Comparison of ENCODE assay signal across 8 mouse cellular contexts in the genomic region with DNA sequence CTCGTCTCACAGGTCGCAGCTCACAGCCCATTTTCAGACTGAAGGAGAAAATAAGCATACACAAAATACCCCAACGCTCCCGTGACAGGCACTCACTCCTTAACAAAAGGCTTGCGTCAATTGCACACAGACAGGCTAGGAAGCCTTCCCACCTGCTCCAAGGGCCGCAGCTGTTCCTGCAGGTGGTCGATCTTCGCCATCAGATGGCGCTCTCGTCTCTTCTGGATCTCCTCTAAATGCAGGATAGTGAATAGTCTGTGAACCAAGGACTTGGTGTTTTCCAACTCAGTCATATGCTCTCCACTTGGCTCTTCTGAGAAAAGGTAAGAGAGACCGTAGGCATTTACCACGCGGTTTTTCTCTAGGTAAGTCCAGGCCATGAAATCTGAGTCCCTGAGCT. TPM values are rescaled to one million over a fixed set of nuclear protein-coding genes. Genes with fewer than 3 reads are reported as not detected.
DNase-seq lines count a peak whose midpoint lies in the region; ATAC-seq and TF ChIP-seq lines count a peak whose summit lies in the region.

No protein-coding gene starts in this region.

- H3K4me2 ChIP-seq in midbrain, embryonic 14.5 days (ENCODE audit: low read length) = no peak overlapping the region

- no peaks in the 10 kb centered on the region for H3K9me3 ChIP-seq in midbrain, embryonic 14.5 days (ENCODE audit: control insufficient read depth, low read length)

- H3K36me3 ChIP-seq in spleen, adult 2 months (ENCODE audit: control insufficient read depth, insufficient read depth, low read length) = peaks cover 8% of the 10 kb centered on the region
- 0 out of 2 replicates have a peak, but pooled peaks cover 6% of the 10 kb centered on the region for H3K36me3 ChIP-seq in midbrain, embryonic 14.5 days (ENCODE audit: control insufficient read depth, insufficient read depth, low read length)
- H3K36me3 ChIP-seq in splenic B cell, adult 2 months (ENCODE audit: control insufficient read depth, insufficient read depth, low read length, poor library complexity, severe bottlenecking) = no peaks in the 10 kb centered on the region

- no peak overlapping the region for H3K4me3 ChIP-seq in spleen, adult 2 months (ENCODE audit: extremely low read depth, insufficient read depth, insufficient read length)
- H3K4me3 ChIP-seq in midbrain, embryonic 14.5 days (replicated peaks; ENCODE audit: low read depth, low read length) = no peak overlapping the region

- no peak for TF ChIP-seq POLR2A in spleen, adult 2 months (IDR thresholded peaks at IDR 0.05; ENCODE audit: low read depth, low read length)

- no peaks in the 10 kb centered on the region for H3K4me1 ChIP-seq in spleen, adult 2 months (ENCODE audit: control insufficient read depth, insufficient read depth, insufficient read length)
- H3K4me1 ChIP-seq in midbrain, embryonic 14.5 days (ENCODE audit: control insufficient read depth, insufficient read depth, low read length) = no peaks in the 10 kb centered on the region

- TF ChIP-seq CTCF in spleen, adult 2 months (IDR thresholded peaks at IDR 0.05; ENCODE audit: extremely low read depth, insufficient read depth, insufficient read length, insufficient replicate concordance) = peak; percentile 54; the same call in 1 of the 2 replicates

- ATAC-seq in midbrain, embryonic 14.5 days (ENCODE audit: low FRiP score, low TSS enrichment) = peak; percentile 73; the same call in 1 of the 2 replicates

- WGBS in spleen, adult 2 months = 22% methylated on average over 13 of the region's 13 CpGs
- 11% methylated on average over 13 of the region's 13 CpGs for WGBS in midbrain, embryonic 14.5 days

- H3K27ac ChIP-seq in spleen, adult 2 months (ENCODE audit: insufficient read depth, low read length) = no peak overlapping the region
- H3K27ac ChIP-seq in midbrain, embryonic 14.5 days (replicated peaks; ENCODE audit: low read depth, low read length) = no peak overlapping the region

- no peak overlapping the region for H3K9ac ChIP-seq in midbrain, embryonic 14.5 days (replicated peaks; ENCODE audit: low read length)

- DNase-seq in spleen, adult 2 months (ENCODE audit: low read depth in 1 of 2, low spot score in 2 of 2) = peak in 1 of 2 experiments; percentile 27
- no peak for DNase-seq in spleen, postnatal 36 days (ENCODE audit: low spot score in 2 of 2)
- peak; percentile 67 to 78 for DNase-seq in cerebellum, postnatal 14 days
- DNase-seq in frontal cortex, postnatal 25 days (ENCODE audit: low spot score in 2 of 2) = peak; percentile 67 to 72
- DNase-seq in kidney, adult 11 months = peak; percentile 38
- DNase-seq in left cerebral cortex, postnatal 14 days (ENCODE audit: low spot score in 2 of 2) = peak; percentile 85
- peak; percentile 86 for DNase-seq in midbrain, embryonic 14.5 days
- DNase-seq in splenic B cell, adult 2 months (ENCODE audit: low read depth, low spot score) = peak; percentile 59

- intact Hi-C loops in left cerebral cortex, postnatal 14 days (cut with DNase I) = loop anchor here (1.0 kb wide), 1 partner anchor 162 kb away; no protein-coding TSS in a partner anchor

- H3K27me3 ChIP-seq in spleen, adult 2 months (ENCODE audit: control insufficient read depth, insufficient read depth, low read length) = no peaks in the 10 kb centered on the region
- H3K27me3 ChIP-seq in midbrain, embryonic 14.5 days (ENCODE audit: control insufficient read depth, insufficient read depth, low read length) = no peaks in the 10 kb centered on the region
- H3K27me3 ChIP-seq in splenic B cell, adult 2 months (ENCODE audit: control insufficient read depth, insufficient read depth, low read length, poor library complexity, severe bottlenecking) = no peaks in the 10 kb centered on the region

RNA-seq across cellular contexts. Expression of gene Casp6, which starts 17.2 kb away (rescaled TPM):
- 19.1 and 25.2 TPM in 2 replicates for polyA plus RNA-seq in spleen, adult 2 months (2012; rRNA removed)
- total RNA-seq in left cerebral cortex, postnatal 14 days (2021) = 1 to 10 TPM; 5.9 to 8.9 TPM
- polyA plus RNA-seq in midbrain, embryonic 14.5 days (2014; fragmentation: Nextera tagmentation; extraction: Ambion mirVana) = 19.0 and 24.4 TPM in 2 replicates

RNA-seq across cellular contexts. Expression of gene Pla2g12a, which starts 40.0 kb away (rescaled TPM):
- polyA plus RNA-seq in spleen, adult 2 months (2012; rRNA removed) = 21.3 and 37.3 TPM in 2 replicates
- total RNA-seq in left cerebral cortex, postnatal 14 days (2021) = 10 to 100 TPM; 16.8 to 18.2 TPM
- 36.7 and 43.5 TPM in 2 replicates for polyA plus RNA-seq in midbrain, embryonic 14.5 days (2014; fragmentation: Nextera tagmentation; extraction: Ambion mirVana)

RNA-seq across cellular contexts. Expression of gene Mcub, which starts 51.6 kb away (rescaled TPM):
- polyA plus RNA-seq in spleen, adult 2 months (2012; rRNA removed) = 3.2 and 3.6 TPM in 2 replicates
- under 1 TPM; 0.62 to 0.93 TPM for total RNA-seq in left cerebral cortex, postnatal 14 days (2021)
- 2.6 and 5.6 TPM in 2 replicates for polyA plus RNA-seq in midbrain, embryonic 14.5 days (2014; fragmentation: Nextera tagmentation; extraction: Ambion mirVana)

Comparison
In these comparisons a context has a peak if more than half of its experiments do, and no peak if none do; other contexts are left out.
1. DNase-seq: peak in cerebellum, postnatal 14 days (2 of 2), frontal cortex, postnatal 25 days (2 of 2), kidney, adult 11 months (single experiment), left cerebral cortex, postnatal 14 days (2 of 2), midbrain, embryonic 14.5 days (single experiment) and splenic B cell, adult 2 months (single experiment); none in spleen, postnatal 36 days (0 of 2).